Mouse (Mus musculus) thymus, adult 2 months (tissue): ENCODE results near the gene Fam171a2. TPM values are rescaled to one million over a fixed set of nuclear protein-coding genes. Genes with fewer than 3 reads are reported as not detected.
A peak's percentile ranks its signal among the peaks of the same experiment; 100 is the strongest.

ENCODE experiments used
- DNase-seq: peaks from one replicate; pipeline ENCODE4 v3.0.0; 2021
- H3K27ac ChIP-seq: fragments of 200-500 bp; 2 replicates; pipeline ENCODE4 v1.5.1; 2012; ENCODE audit warnings: low read length, control low read depth; ENCODE audit not compliant: control insufficient read depth, insufficient read depth
- H3K27me3 ChIP-seq: fragments of 200-500 bp; 2 replicates; pipeline ENCODE4 v1.6.1; 2012; ENCODE audit warnings: mild to moderate bottlenecking, low read length, moderate library complexity, mixed read lengths; ENCODE audit not compliant: control insufficient read depth, insufficient read depth
- H3K36me3 ChIP-seq: fragments of 200-500 bp; 2 replicates; pipeline ENCODE4 v1.6.1; 2012; ENCODE audit warnings: mild to moderate bottlenecking, low read length, moderate library complexity; ENCODE audit not compliant: control insufficient read depth, insufficient read depth
- H3K4me1 ChIP-seq: fragments of 200-500 bp; replicated peaks from 2 replicates; pipeline ENCODE4 v1.6.1; 2012; ENCODE audit warnings: low read length; ENCODE audit not compliant: control insufficient read depth, insufficient read depth
- H3K4me3 ChIP-seq: fragments of 200-500 bp; 2 replicates; pipeline ENCODE4 v1.5.1; 2012; ENCODE audit warnings: mild to moderate bottlenecking, low read length, control low read depth, moderate library complexity; ENCODE audit not compliant: control insufficient read depth, insufficient read depth
- CTCF ChIP-seq: fragments of 200-500 bp; IDR thresholded peaks from 2 replicates; pipeline ENCODE4 v1.5.1; 2012; ENCODE audit warnings: mild to moderate bottlenecking, control low read depth, low read length, moderate library complexity, borderline replicate concordance; ENCODE audit not compliant: control insufficient read depth, poor library complexity, insufficient read depth; ENCODE audit errors: extremely low read depth
- POLR2A ChIP-seq: fragments of 200-500 bp; IDR thresholded peaks from 2 replicates; pipeline ENCODE4 v1.6.1; 2012; ENCODE audit warnings: mild to moderate bottlenecking, low read length, control low read depth, moderate library complexity; ENCODE audit not compliant: control insufficient read depth, poor library complexity, insufficient read depth; ENCODE audit errors: extremely low read depth
- WGBS: fragments of 180-500 bp; shearing (Covaris S2); methylation state at CpG from one replicate; pipeline ENCODE4 v1.1.7; 2018; 5-methylcytosine and 5-hydroxymethylcytosine counted together
- polyA plus RNA-seq: library from polyadenylated mRNA; depleted of rRNA; stranded (reverse); fragments of >200 nt; gene quantifications from 2 replicates; pipeline ENCODE4 v1.2.3, GENCODE M21; 2012

Fam171a2 gene
- polyA plus RNA-seq, 1 experiment: 2.6 TPM

- no peaks in the 10 kb centered on the region for H3K36me3 ChIP-seq
- peak overlapping the region; percentile 4; the same call in 1 of the 2 replicates for H3K4me3 ChIP-seq
- DNase-seq: peak; percentile 46
- 1% methylated on average over 40 of the region's 40 CpGs for WGBS
- H3K27me3 ChIP-seq: no peaks in the 10 kb centered on the region
- no peak overlapping the region for H3K27ac ChIP-seq
- TF ChIP-seq POLR2A: no peak
- no peak for TF ChIP-seq CTCF
- H3K4me1 ChIP-seq: peaks cover 9% of the 10 kb centered on the region
These were observed 8.4 kb upstream of the Fam171a2 start for GRCm38 (mm10) chr11:102455740-102456396.

DNA sequence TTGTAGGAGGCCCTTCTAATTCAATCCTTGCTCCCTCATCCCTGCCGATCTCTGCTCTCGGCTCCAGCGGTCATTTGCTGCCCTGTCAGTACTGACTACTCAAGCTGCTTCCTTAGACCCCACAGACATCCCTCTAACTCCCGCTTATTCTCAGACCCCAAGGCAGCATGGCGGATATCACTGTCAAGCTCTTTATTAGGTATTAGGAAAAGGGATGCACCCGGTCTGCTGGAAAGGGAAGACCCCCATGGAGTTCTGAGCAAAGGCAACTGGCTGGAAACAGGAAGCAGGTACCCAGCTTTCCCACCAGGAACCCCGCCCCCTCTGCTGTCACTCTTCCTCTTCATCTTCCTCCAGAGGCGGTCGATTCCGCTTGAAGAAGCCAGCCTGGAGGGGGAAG is 5.6 kb upstream of the Fam171a2 start:
- H3K36me3 ChIP-seq: no peaks in the 10 kb centered on the region
- WGBS: 54% methylated on average over 10 of the region's 10 CpGs
- H3K27me3 ChIP-seq: peaks cover 2% of the 10 kb centered on the region; the same call in 1 of the 2 replicates
- no peak for TF ChIP-seq CTCF
- TF ChIP-seq POLR2A: no peak
- no peak overlapping the region for H3K27ac ChIP-seq
- peaks cover 9% of the 10 kb centered on the region for H3K4me1 ChIP-seq
- H3K4me3 ChIP-seq: no peak overlapping the region
- no peak for DNase-seq

GRCm38 (mm10) chr11:102449043-102450008 is 1.8 kb upstream of the Fam171a2 start:
- no peaks in the 10 kb centered on the region for H3K36me3 ChIP-seq
- no peak for DNase-seq
- peaks cover 7% of the 10 kb centered on the region for H3K4me1 ChIP-seq
- peaks cover 12% of the 10 kb centered on the region; the same call in 1 of the 2 replicates for H3K27me3 ChIP-seq
- H3K27ac ChIP-seq: no peak overlapping the region
- no peak for TF ChIP-seq POLR2A
- TF ChIP-seq CTCF: no peak
- whole genome bisulfite sequencing: 78% methylated on average over 17 of the region's 17 CpGs
- no peak overlapping the region for H3K4me3 ChIP-seq

GRCm38 (mm10) chr11:102448327-102448726 is 845 bp upstream of the Fam171a2 start:
- Histone ChIP-seq H3K4me1 (peaks cover 7% of the 10 kb centered on the region), H3K27ac (no peak overlapping the region), H3K36me3 (no peaks in the 10 kb centered on the region), H3K4me3 (no peak overlapping the region), H3K27me3 (peaks cover 12% of the 10 kb centered on the region; the same call in 1 of the 2 replicates)
- DNase-seq: no peak
- 37% methylated on average over 8 of the region's 8 CpGs for WGBS
- no peak for TF ChIP-seq CTCF
- TF ChIP-seq POLR2A: no peak

GRCm38 (mm10) chr11:102446581-102447461 is 661 bp downstream of the Fam171a2 start:
- no peaks in the 10 kb centered on the region for H3K36me3 ChIP-seq
- H3K4me3 ChIP-seq: peak overlapping the region; percentile 41
- no peak for TF ChIP-seq POLR2A
- no peak for TF ChIP-seq CTCF
- 2% methylated on average over 49 of the region's 49 CpGs for WGBS
- no peak for DNase-seq
- no peak overlapping the region for H3K27ac ChIP-seq
- H3K27me3 ChIP-seq: peaks cover 12% of the 10 kb centered on the region; the same call in 1 of the 2 replicates
- H3K4me1 ChIP-seq: peaks cover 7% of the 10 kb centered on the region

DNA sequence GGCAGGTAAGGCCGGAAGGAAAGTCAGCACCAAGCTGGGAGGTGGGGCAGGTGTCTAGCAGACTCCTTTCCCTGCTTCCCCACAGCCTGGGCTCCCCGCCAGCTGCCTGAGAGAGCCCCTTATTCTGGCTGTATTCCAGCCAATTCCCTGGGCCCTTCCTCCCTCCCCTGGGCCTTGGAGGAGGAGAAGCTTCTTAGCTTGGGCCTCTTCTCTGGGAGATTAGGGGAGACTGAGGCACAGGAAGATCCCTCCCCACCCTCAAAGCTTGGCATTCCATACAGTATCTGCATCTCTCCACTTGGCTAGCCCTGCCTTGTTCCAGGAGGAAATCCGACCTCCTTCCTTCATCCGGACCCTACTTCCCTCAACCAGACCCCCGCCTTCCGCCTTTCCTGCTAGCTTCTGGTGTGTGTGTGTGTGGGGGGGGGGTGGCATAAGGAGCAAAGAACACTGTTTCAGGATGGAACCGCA is 1.6 kb downstream of the Fam171a2 start:
- Histone ChIP-seq H3K27me3 (peaks cover 12% of the 10 kb centered on the region; the same call in 1 of the 2 replicates), H3K4me3 (no peak overlapping the region), H3K27ac (no peak overlapping the region), H3K4me1 (peaks cover 7% of the 10 kb centered on the region), H3K36me3 (no peaks in the 10 kb centered on the region)
- no peak for TF ChIP-seq CTCF
- DNase-seq: no peak
- 69% methylated on average over 7 of the region's 7 CpGs for WGBS
